Mouse (Mus musculus) stomach, adult 2 months (tissue): Measurements from ENCODE around the gene Olfr140. TPM values are rescaled to one million over a fixed set of nuclear protein-coding genes. Genes with fewer than 3 reads are reported as not detected.

ENCODE experiments used
- polyA plus RNA-seq: library from polyadenylated mRNA; depleted of rRNA; stranded (reverse); fragments of >200 nt; gene quantifications from 2 replicates; pipeline ENCODE4 v1.2.3, GENCODE M21; 2012; rRNA removed

The Olfr140 gene
- not detected in 2 replicates for polyA plus RNA-seq

DNA sequence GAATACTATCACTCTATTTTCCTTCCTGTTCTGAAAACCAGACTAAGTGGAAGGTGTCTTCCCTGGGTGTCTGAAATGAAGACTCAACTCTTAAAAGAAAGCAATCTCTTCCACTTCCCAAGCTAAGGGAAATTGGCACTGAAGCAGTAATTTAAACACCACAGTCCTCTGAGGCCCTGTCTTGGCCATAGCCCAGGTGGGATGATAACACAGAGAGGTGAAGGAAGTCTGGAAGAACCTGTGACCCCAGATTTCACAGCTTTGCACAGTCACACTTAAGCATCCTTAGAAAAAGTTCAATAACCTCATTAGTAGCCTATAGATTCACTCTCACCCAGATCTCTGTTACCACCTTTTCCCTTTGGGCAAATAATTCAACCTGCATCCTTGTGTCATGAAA is at the start of gene Olfr140:
Gene Olfr140 (minus strand): TSS at position 101 of the 400 bp plus-strand sequence.

GRCm38 (mm10) chr2:90035037-90035436 is 28.4 kb downstream of the Olfr140 start, which contains the start of gene Olfr1265:
Gene Olfr1265 (plus strand): TSS chr2:90035337.

DNA sequence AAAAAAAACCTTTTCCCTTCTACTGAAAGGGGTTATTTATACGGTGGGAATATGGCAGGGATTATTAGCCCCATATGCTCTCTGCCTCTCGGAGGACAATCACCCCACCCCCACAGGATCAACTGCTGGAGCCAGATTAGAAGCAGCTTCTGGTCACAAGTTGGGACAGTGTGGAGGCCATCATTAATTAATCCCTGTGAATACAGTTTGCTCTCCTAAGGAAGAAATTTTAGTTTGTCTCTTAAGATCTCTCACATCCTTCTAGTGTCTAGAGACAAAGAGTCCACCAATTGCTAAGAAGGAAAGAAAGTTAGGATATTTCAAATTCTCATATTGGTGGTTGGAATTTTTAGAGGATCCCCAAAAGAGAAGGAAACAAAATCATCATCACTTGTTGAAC is 37.9 kb downstream of the Olfr140 start, which contains the start of gene Olfr1264:
Gene Olfr1264 (minus strand): TSS at position 101 of the 400 bp plus-strand sequence.

GRCm38 (mm10) chr2:90011831-90012230 is 51.6 kb downstream of the Olfr140 start, which contains the start of gene Olfr1263:
Gene Olfr1263 (plus strand): TSS chr2:90012131.

GRCm38 (mm10) chr2:89999845-90000244 is 63.5 kb downstream of the Olfr140 start, which contains the start of gene Olfr1262:
Gene Olfr1262 (plus strand): TSS chr2:90000145.

Other genes starting within 250 kb of the Olfr140 start
- gene Olfr1256, start 222.0 kb downstream of the Olfr140 start, polyA plus RNA-seq: not detected in 2 replicates
- not detected in 2 replicates for gene Olfr48, start 215.4 kb downstream of the Olfr140 start, polyA plus RNA-seq
- not detected in 2 replicates for gene Olfr1257, start 185.2 kb downstream of the Olfr140 start, polyA plus RNA-seq
- not detected in 2 replicates for gene Olfr1258, start 136.3 kb downstream of the Olfr140 start, polyA plus RNA-seq
- gene Olfr1259, start 114.9 kb downstream of the Olfr140 start, polyA plus RNA-seq: 0.03 TPM in 1 of 2 replicates, not detected in the other
- gene Olfr1260, start 89.3 kb downstream of the Olfr140 start, polyA plus RNA-seq: not detected in 2 replicates
- gene Olfr1261, start 72.4 kb downstream of the Olfr140 start, polyA plus RNA-seq: not detected in 2 replicates
- not detected in 2 replicates for gene Olfr1262, start 63.4 kb downstream of the Olfr140 start, polyA plus RNA-seq
- not detected in 2 replicates for gene Olfr1263, start 51.5 kb downstream of the Olfr140 start, polyA plus RNA-seq
- gene Olfr1264, start 38.0 kb downstream of the Olfr140 start, polyA plus RNA-seq: not detected in 2 replicates
- not detected in 2 replicates for gene Olfr1265, start 28.3 kb downstream of the Olfr140 start, polyA plus RNA-seq
- not detected in 2 replicates for gene Olfr1269, start 57.8 kb upstream of the Olfr140 start, polyA plus RNA-seq
- gene Olfr32, start 78.7 kb upstream of the Olfr140 start, polyA plus RNA-seq: not detected in 2 replicates
- gene Olfr1270, start 89.5 kb upstream of the Olfr140 start, polyA plus RNA-seq: not detected in 2 replicates
- not detected in 2 replicates for gene Olfr1506, start 160.9 kb upstream of the Olfr140 start, polyA plus RNA-seq
- gene Olfr142, start 194.0 kb upstream of the Olfr140 start, polyA plus RNA-seq: not detected in 2 replicates
- gene Olfr1271, start 207.4 kb upstream of the Olfr140 start, polyA plus RNA-seq: not detected in 2 replicates
- gene Olfr1272, start 229.2 kb upstream of the Olfr140 start, polyA plus RNA-seq: not detected in 2 replicates